Mouse (Mus musculus): Measurements from ENCODE around the gene Zfp536. TPM values are rescaled to one million over a fixed set of nuclear protein-coding genes. Genes with fewer than 3 reads are reported as not detected.

The Zfp536 gene
- total RNA-seq, 2 experiments from 2014 or later = 30.4 to 46.5 TPM

DNA sequence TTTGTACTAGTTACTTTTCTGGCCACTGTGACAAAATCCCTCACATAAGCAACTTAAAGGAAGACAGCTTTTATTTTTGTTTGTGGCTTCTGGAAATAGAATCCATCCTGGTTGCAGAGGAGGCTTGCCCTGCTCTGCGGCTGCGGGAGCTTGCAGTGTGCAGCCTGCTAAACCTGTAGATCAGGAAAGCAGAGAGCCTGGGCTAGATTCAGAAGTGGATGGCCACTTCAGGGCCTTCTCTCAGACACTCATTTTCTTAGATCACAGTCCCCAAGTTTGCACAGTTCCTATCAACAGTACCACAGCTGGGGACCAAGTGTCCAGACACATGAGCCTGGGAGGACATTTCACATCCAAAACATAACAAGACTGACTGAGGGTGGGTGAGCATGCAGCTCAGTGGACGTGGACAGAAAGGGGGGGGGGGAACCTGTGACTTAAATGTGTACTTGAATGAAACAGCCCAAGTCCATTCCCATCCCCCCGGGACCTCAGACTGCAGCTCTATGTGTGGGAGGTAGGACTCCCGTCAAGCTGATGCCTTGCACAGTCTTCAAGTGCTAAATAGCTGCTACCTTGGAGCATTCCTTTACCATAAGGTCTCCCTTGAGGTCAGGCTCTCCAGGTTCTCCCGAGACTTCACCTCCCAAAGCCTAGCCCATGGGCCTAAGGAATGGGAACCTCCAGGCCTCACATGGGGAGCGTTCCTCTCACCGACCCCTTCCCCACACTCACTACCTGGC, 262.3 kb downstream of the Zfp536 start:
- no peak for DNase-seq (ENCODE audit: low spot score in 2 of 2)
- intact Hi-C loops (cut with DNase I) = no loop called here

- intact Hi-C loops (cut with DNase I) = no loop called here
- no peak for DNase-seq (ENCODE audit: low spot score in 2 of 2)
Measured at GRCm38 (mm10) chr7:37509700-37510099, 263.7 kb downstream of the Zfp536 start.

- no peak for DNase-seq (ENCODE audit: low spot score in 2 of 2)
- intact Hi-C loops (cut with DNase I) = no loop called here
Measured at GRCm38 (mm10) chr7:37505548-37505947, 267.9 kb downstream of the Zfp536 start.

DNA sequence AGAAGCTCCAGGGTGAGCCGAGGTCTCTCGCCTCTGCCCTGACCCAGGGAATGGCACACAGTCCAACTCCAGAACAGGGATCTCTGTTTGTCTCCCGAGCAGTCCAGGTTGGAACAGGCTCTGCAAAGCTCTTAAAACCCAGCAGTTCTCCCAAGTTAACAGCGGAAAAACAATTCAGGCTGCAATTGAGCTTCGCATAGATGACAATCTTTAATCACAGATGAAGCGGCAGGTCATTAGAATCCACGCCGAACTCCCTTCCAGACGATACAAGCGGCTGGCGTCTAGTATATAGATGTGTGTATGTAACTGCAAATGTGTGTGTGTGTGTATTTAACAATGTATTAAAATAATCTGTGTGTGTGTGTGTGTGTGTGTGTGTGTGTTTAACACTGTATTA, 268.3 kb downstream of the Zfp536 start:
- intact Hi-C loops (cut with DNase I) = no loop called here

DNA sequence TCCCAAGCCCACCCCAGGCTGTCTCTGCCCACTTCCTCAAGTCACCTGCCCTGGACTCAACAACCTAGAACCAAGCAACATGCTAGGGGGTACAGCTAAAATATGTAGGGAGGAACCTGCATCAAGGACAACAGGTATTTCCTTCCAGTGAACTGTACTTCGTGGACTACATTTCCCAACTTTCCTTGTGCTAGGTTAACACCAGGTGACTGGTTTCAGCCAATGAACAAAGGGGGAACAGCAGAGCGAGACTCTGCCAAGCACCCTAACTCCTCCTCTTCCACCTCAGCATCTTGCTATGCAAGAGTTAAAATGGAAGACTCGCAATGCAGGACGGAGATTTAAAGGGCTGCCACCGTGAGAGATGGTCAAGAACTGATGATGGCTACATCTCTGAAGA, 274.6 kb downstream of the Zfp536 start:
- intact Hi-C loops (cut with DNase I) = no loop called here
- DNase-seq (ENCODE audit: low spot score in 2 of 2) = no peak

More for the DNA sequence above, 268.3 kb downstream of the Zfp536 start:
- no peak for DNase-seq (ENCODE audit: low spot score in 2 of 2)

DNA sequence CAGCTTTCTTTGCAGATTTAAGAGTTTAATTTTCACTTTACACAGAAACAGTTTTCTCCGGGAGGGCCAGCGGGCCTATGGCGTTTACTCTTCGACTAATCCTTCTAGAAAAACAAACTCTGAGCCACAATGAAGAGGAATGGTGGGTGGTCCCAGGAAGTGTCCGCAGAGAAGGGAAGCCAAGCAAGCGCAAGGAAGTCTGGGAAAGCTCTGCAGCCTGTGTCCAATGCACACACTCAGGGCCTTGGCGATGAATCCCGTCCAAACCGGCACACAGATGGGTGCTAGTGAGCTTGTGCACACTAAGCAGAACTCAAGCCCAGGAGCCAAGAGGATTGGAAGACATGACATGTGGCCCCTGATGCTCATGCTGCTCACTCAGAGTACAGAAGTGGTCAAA, 276.9 kb downstream of the Zfp536 start:
- intact Hi-C loops (cut with DNase I) = no loop called here
- DNase-seq (ENCODE audit: low spot score in 2 of 2) = no peak

GRCm38 (mm10) chr7:37490312-37490711, 283.1 kb downstream of the Zfp536 start:
- intact Hi-C loops (cut with DNase I) = no loop called here
- no peak for DNase-seq (ENCODE audit: low spot score in 2 of 2)

DNA sequence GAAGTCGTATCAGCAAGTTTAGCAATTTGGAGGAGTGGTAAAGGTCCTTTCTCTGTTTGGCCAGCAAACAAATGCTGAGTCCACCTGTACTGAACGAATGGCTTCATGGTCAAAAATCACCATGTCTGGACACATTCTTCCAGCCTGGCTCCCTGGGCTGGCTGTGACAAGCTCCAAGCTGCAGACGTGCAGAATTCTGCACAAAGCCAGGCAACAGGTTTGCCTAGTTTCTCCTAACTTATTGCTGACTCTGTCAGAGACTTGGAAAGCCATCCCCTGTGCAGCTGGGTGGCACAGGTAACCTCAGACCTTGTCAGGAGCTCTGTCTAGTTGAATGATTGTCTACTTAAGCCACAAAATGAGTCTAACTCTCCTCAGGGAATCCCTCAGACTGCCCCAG, 288.5 kb downstream of the Zfp536 start:
- intact Hi-C loops (cut with DNase I) = no loop called here
- no peak for DNase-seq (ENCODE audit: low spot score in 2 of 2)

- intact Hi-C loops (cut with DNase I) = no loop called here
- DNase-seq (ENCODE audit: low spot score in 2 of 2) = no peak
Measured at GRCm38 (mm10) chr7:37482564-37482963, 290.9 kb downstream of the Zfp536 start.

DNA sequence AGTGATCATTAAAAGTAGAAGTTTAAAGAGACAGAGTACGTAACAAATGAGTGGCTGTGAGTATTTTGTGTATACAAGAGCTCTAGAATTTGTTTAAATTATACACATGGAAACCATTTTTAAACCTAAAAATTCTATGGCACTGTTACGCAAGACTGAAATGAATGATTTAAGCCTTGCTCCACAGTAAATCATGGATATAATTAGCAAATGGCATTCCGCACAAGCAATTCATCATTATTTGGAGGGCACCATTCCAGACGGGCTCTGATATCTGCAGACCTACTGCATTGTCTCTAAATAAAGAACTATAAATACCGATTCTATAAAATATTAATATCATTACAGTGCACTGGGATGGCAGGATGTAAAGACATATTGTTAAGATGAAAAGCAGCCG, 292.3 kb downstream of the Zfp536 start:
- intact Hi-C loops (cut with DNase I) = no loop called here
- DNase-seq (ENCODE audit: low spot score in 2 of 2) = no peak

- intact Hi-C loops (cut with DNase I) = no loop called here
- DNase-seq (ENCODE audit: low spot score in 2 of 2) = no peak
Measured at GRCm38 (mm10) chr7:37477309-37477708, 296.1 kb downstream of the Zfp536 start.

DNA sequence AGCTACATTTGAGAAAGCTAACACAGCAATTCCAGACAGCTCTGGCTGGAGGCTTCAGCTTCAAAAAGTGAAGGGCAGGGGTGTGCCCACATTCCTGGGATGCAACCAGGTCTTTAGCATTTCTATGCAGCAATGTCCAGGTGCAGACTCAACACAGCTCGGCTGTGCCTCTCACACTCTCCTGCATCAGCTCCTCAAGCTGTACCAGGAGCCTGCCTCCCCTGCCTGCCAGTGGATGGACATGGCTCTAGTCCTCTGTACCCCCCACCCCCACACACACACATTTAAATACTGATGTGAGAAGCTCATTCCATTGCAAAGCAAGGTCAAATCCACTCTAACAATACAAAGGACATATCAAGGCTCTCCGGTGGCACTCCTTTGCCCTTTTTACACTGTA, 298.0 kb downstream of the Zfp536 start:
- no peak for DNase-seq (ENCODE audit: low spot score in 2 of 2)
- intact Hi-C loops (cut with DNase I) = no loop called here

DNA sequence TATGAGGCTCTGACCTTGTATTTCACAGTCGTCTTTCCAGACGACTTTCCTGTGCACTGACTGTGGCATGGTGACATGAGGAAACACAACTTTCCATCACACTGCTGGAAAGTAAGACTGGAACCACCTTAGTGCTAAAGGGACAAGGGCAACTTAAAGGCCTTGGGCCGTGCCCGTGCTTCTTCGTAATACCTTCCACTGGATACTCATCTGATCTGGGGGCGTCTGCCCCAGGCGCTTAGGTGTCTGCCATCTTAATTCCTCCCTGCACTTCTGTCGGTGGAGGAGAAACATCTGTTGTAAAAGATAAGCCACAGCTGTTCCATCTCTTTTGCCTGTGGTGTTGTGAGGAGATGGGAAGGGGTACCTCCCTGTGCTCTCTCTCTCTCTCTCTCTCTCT, 299.2 kb downstream of the Zfp536 start:
- intact Hi-C loops (cut with DNase I) = no loop called here
- no peak for DNase-seq (ENCODE audit: low spot score in 2 of 2)

DNA sequence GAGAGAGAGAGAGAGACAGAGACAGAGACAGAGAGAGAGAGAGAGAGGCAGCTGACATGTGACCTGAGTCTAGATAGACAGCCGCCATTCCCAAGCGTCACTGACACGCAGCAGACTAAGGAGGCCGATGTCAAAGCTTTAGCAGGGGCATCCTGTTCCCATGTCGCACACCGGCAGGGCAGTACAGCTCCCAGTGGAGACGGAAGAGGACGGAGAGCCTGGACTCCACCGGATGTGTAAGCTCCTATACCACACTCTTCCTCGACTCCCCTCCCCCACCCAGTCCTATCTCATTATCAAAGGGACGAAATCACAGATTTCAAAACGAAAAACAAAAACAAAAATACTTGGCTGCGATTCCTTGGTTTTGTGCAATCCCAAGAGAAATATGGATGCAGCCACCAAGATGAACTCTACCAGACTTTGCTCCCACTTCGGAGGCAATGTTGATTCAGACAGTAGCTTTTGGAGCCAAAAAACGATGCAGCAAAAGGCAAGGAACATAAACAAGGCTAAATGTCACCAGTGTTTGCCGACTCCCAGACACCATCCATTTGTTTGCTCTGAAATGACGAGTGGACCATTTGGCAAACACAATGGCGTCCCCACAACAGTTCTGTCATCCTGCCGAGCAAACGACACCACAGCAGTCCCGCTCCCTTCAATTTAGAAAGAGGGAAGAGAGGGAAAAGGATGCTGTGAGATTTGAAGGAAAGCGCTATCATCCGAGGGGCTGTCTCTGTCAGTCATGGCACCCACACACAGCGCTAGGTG, 299.9 kb downstream of the Zfp536 start:
- intact Hi-C loops (cut with DNase I) = no loop called here

GRCm38 (mm10) chr7:37471726-37472125, 301.7 kb downstream of the Zfp536 start:
- no peak for DNase-seq (ENCODE audit: low spot score in 2 of 2)
- intact Hi-C loops (cut with DNase I) = no loop called here

More for the DNA sequence above, 299.9 kb downstream of the Zfp536 start:
- no peak for DNase-seq (ENCODE audit: low spot score in 2 of 2)

DNA sequence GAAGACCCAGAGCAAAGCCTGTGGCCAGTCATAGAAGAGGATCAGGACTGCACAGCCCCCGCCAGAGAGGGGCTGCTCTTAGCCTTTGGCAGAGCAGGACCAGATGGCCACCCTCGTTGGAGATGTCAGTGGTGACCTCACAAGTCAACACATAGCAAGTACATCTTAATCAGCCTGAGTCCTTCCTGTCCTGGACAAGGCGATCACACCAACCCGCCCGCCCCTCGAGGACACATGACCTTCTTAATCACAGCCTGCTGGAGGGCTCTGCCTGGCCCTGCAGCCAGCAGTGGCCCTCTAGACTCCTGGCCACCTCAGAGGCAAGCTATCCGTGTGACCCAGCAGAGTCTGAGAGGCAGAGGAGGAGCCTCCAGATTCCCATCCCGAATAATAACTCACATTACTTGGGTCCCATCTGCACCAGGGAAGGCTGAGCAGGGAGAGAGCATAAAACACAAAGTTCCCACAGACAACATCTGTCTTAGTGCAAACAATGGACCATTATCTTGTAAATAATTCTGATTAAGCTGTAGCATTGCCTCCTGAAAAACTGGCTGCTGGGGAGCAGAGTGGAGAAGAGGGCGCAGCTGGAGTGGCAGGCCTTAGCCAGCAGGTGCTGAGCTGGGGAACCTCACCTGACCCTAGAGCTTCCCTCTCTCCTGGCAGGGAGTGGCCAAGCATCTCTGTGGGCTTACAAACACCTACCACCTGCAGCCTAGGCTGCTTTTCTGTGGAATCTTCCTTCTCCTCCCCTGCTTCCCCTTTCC, 306.8 kb downstream of the Zfp536 start:
- intact Hi-C loops (cut with DNase I) = no loop called here
- no peak for DNase-seq (ENCODE audit: low spot score in 2 of 2)

- intact Hi-C loops (cut with DNase I) = no loop called here
- DNase-seq (ENCODE audit: low spot score in 2 of 2) = no peak
Measured at GRCm38 (mm10) chr7:37464186-37464721, 309.2 kb downstream of the Zfp536 start.

DNA sequence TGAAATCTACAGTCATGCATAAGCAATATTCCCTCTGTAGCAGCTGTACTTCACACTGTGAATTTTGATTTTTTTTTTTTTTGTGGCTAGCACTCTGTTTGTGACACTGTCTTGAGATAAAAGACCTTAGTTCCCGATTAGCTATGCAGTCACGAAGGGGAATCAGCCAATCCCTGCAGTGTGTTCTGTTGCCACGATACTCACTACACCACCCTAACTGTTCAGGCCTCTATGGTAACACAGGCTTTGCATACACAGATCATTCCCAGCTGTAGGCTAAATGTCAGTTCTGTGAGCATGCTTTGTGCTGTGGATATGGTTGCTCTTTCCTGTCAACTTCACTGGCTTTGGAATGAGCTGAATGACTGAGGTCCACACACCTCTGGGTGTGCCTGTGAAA, 325.9 kb downstream of the Zfp536 start:
- DNase-seq (ENCODE audit: low spot score in 2 of 2) = no peak
- intact Hi-C loops (cut with DNase I) = no loop called here

DNA sequence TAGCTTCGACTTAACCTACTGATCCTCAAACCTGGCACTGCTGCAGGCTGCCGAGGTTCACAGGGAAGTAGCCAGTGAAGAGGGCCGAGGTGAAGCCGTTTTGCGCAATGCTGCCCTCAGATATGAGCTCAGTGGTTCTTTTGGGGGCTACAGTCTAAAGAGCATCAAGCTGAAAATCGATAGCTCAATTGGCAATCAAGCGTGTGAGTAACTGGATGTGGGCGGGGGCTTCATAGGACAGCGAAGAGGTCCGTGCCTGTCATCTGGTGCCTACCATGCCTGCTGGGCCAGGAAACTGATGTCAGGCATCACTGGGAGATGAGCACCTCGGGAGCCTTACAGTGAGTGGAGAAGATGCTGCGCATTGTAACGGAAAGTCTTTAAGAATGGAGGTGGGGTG, 333.5 kb downstream of the Zfp536 start:
- intact Hi-C loops (cut with DNase I) = no loop called here

GRCm38 (mm10) chr7:37439117-37439844, 334.2 kb downstream of the Zfp536 start:
- DNase-seq (ENCODE audit: low spot score in 2 of 2) = no peak
- intact Hi-C loops (cut with DNase I) = no loop called here

More for the DNA sequence above, 333.5 kb downstream of the Zfp536 start:
- DNase-seq (ENCODE audit: low spot score in 2 of 2) = no peak

All from left cerebral cortex, postnatal 36 days (tissue).